Mouse (Mus musculus): ENCODE results near the gene Sult2b1. TPM values are rescaled to one million over a fixed set of nuclear protein-coding genes. Genes with fewer than 3 reads are reported as not detected.

Gene Sult2b1
- total RNA-seq, 1 experiment from 2014 or later: 4.1 TPM

DNA sequence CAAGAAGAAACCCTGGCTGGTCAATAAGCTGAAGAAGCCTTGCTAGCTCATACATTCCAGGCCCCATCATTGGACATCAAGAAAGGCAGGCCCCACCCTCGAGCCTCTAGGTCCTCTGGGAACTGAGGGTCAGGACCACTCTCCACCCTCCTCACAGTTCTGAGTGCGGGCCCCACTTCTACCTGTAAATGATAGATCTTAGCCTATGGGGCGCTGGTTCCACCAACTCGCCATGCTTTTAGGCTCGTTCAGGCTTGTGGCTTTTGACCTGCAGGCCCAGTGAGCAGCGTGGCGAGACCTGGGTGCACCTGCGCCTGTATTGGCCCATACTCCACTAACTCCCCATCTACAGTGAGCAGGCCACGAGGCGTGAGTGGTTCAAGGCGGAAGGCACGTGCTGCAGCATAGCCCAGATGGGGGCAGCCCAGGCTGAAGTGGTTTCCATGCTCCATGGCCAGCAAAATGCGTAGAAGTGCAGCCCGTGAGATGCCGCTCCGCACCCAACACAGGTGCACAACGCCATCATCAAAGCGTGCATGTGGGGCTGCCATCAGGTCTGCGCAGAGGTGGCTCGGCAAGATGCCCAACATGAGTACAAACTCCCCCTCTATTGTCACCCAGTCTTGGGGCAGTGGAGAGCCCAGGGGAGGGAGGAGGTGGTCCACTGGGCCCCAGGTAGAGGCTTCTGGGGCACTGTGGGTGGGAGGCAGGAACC lies 73.8 kb downstream of the Sult2b1 start:
- no peak for ATAC-seq (replicated peaks in 1 of 2; ENCODE audit: insufficient read depth in 1 of 2, low FRiP score in 2 of 2, low TSS enrichment in 1 of 2, low read depth in 1 of 2, poor library complexity in 2 of 2, severe bottlenecking in 2 of 2)

- no peak for ATAC-seq (replicated peaks in 1 of 2; ENCODE audit: insufficient read depth in 1 of 2, low FRiP score in 2 of 2, low TSS enrichment in 1 of 2, low read depth in 1 of 2, poor library complexity in 2 of 2, severe bottlenecking in 2 of 2)
Observed at GRCm38 (mm10) chr7:45709677-45710355, 74.7 kb downstream of the Sult2b1 start.

- no peak for ATAC-seq (replicated peaks in 1 of 2; ENCODE audit: insufficient read depth in 1 of 2, low FRiP score in 2 of 2, low TSS enrichment in 1 of 2, low read depth in 1 of 2, poor library complexity in 2 of 2, severe bottlenecking in 2 of 2)
Observed at GRCm38 (mm10) chr7:45709036-45709435, 75.4 kb downstream of the Sult2b1 start.

GRCm38 (mm10) chr7:45708221-45708761 lies 76.2 kb downstream of the Sult2b1 start:
- no peak for ATAC-seq (replicated peaks in 1 of 2; ENCODE audit: insufficient read depth in 1 of 2, low FRiP score in 2 of 2, low TSS enrichment in 1 of 2, low read depth in 1 of 2, poor library complexity in 2 of 2, severe bottlenecking in 2 of 2)

DNA sequence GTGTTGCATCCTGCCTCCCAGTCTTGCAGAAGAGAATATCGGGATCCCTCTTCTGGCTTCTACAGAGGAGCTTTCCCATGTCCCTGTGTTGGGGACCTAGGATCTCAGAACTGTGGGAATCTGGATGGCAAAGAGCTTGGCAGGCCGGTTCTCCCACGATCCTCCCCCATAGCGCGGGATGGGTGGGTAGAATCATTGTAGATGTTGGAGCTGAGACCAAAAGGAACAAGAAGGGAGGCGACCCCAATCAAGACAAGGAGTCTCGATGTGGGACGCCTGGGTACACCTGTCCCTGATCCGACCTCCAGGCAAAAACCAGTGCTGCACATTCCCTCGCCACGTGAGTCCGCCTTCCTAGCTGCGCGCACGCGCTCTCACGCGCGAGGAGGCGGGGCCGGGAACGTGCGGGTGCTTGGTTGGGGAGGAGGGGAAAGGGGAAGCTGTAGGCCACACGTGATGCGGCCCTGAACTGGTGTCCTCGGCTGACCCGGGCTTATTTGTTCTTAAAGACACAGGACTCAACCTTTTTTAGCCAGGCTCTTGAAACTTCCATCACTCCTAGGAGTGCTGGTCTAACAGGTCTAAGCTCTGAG lies 77.0 kb downstream of the Sult2b1 start:
- peak; percentile 35 to 43 for ATAC-seq (replicated peaks in 1 of 2; ENCODE audit: insufficient read depth in 1 of 2, low FRiP score in 2 of 2, low TSS enrichment in 1 of 2, low read depth in 1 of 2, poor library complexity in 2 of 2, severe bottlenecking in 2 of 2)

GRCm38 (mm10) chr7:45706721-45707241 lies 77.7 kb downstream of the Sult2b1 start:
- peak in 1 of 2 experiments; percentile 0; a peak in 1 of 4 replicates for ATAC-seq (replicated peaks in 1 of 2; ENCODE audit: insufficient read depth in 1 of 2, low FRiP score in 2 of 2, low TSS enrichment in 1 of 2, low read depth in 1 of 2, poor library complexity in 2 of 2, severe bottlenecking in 2 of 2)

GRCm38 (mm10) chr7:45705873-45706281 lies 78.6 kb downstream of the Sult2b1 start:
- no peak for ATAC-seq (replicated peaks in 1 of 2; ENCODE audit: insufficient read depth in 1 of 2, low FRiP score in 2 of 2, low TSS enrichment in 1 of 2, low read depth in 1 of 2, poor library complexity in 2 of 2, severe bottlenecking in 2 of 2)

GRCm38 (mm10) chr7:45705443-45705864 lies 79.0 kb downstream of the Sult2b1 start:
- no peak for ATAC-seq (replicated peaks in 1 of 2; ENCODE audit: insufficient read depth in 1 of 2, low FRiP score in 2 of 2, low TSS enrichment in 1 of 2, low read depth in 1 of 2, poor library complexity in 2 of 2, severe bottlenecking in 2 of 2)

DNA sequence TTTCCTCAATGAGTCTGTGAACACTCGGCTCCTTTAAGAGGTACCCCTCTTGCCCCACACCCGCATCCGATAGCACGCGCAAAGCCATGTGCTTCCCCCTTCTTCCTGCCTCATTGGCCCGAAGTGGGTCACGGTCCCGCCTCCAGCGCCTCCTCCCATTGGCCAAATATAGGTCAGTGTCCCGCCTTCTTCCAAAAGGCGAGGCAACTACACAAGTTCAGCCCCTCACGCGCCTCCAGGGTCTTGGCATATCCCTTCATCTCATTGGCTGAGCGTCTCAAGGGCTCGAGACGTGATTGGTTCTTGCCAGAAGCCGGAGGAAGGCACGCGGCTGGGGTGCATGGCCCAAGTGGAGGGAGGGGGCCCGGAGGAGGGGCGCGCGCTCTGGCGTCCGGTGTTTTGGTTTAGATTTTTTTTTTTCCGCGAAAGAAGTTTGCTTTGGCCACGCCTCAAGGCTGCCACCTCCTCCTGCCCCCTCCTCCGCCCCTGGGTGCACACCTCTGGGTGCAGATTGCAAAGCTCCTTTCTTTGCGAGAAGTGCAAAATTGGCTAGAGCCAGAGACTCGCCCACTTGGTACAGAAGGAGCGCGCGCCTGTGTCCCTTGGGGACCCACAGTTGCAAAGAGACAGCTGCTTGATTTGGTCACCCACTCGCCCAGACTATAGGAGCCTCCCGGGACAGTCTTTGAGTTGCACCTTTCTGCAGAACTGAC lies 79.6 kb downstream of the Sult2b1 start, which contains the start of gene Dbp:
TSS of gene Dbp (plus strand) at position 359 of the 713 bp plus-strand sequence.
- peak; percentile 79 to 81 for ATAC-seq (replicated peaks in 1 of 2; ENCODE audit: insufficient read depth in 1 of 2, low FRiP score in 2 of 2, low TSS enrichment in 1 of 2, low read depth in 1 of 2, poor library complexity in 2 of 2, severe bottlenecking in 2 of 2)

DNA sequence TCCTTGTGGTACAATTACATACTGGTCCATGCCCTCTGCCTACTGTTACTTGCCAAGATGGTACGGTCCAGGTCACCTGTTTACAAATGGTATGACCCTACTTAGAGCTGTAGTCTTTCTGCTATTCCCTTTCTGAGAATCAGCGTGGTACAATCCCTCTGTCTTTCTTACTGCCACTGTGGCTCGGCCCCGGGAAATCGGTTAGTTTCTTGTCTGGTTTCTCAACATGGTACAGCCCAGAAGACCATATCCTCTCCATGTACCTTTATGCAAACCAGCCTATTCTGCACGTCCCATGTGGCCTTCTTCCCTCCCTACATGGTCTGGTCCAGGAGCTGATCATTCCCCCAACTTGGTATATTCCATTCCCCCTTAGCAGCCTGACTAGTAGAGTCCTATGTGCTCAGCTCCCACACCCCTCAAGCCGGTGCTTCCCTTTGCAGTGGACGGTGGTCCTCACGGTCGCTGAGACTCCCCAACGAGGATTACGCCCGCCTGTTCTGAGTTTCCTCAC lies 80.4 kb downstream of the Sult2b1 start:
- peak; percentile 16 to 30 for ATAC-seq (replicated peaks in 1 of 2; ENCODE audit: insufficient read depth in 1 of 2, low FRiP score in 2 of 2, low TSS enrichment in 1 of 2, low read depth in 1 of 2, poor library complexity in 2 of 2, severe bottlenecking in 2 of 2)

- ATAC-seq (replicated peaks in 1 of 2; ENCODE audit: insufficient read depth in 1 of 2, low FRiP score in 2 of 2, low TSS enrichment in 1 of 2, low read depth in 1 of 2, poor library complexity in 2 of 2, severe bottlenecking in 2 of 2): no peak
Observed at GRCm38 (mm10) chr7:45703521-45704033, 80.9 kb downstream of the Sult2b1 start.

GRCm38 (mm10) chr7:45702809-45703520 lies 81.5 kb downstream of the Sult2b1 start:
- ATAC-seq (replicated peaks in 1 of 2; ENCODE audit: insufficient read depth in 1 of 2, low FRiP score in 2 of 2, low TSS enrichment in 1 of 2, low read depth in 1 of 2, poor library complexity in 2 of 2, severe bottlenecking in 2 of 2): no peak

GRCm38 (mm10) chr7:45702316-45702715 lies 82.2 kb downstream of the Sult2b1 start:
- ATAC-seq (replicated peaks in 1 of 2; ENCODE audit: insufficient read depth in 1 of 2, low FRiP score in 2 of 2, low TSS enrichment in 1 of 2, low read depth in 1 of 2, poor library complexity in 2 of 2, severe bottlenecking in 2 of 2): no peak

- no peak for ATAC-seq (replicated peaks in 1 of 2; ENCODE audit: insufficient read depth in 1 of 2, low FRiP score in 2 of 2, low TSS enrichment in 1 of 2, low read depth in 1 of 2, poor library complexity in 2 of 2, severe bottlenecking in 2 of 2)
Observed at GRCm38 (mm10) chr7:45701607-45702006, 82.9 kb downstream of the Sult2b1 start.

DNA sequence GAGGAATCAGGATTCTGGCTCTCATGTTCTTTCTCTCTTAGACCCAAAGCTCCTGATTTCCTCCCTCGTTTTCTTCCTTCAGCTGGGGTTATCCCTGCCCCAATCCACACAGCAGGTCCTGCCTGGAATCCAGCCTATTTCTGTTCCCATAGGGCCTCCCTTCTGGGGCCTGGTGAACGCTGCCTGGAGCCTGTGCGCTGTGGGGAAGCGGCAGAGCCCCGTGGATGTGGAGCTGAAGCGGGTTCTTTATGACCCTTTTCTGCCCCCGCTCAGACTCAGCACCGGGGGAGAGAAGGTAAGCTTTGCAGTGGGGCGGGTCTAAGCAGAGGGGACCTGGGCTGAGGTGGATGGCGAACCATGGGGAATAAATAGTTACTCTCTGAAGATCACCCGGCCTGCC lies 83.4 kb downstream of the Sult2b1 start:
- no peak for ATAC-seq (replicated peaks in 1 of 2; ENCODE audit: insufficient read depth in 1 of 2, low FRiP score in 2 of 2, low TSS enrichment in 1 of 2, low read depth in 1 of 2, poor library complexity in 2 of 2, severe bottlenecking in 2 of 2)

DNA sequence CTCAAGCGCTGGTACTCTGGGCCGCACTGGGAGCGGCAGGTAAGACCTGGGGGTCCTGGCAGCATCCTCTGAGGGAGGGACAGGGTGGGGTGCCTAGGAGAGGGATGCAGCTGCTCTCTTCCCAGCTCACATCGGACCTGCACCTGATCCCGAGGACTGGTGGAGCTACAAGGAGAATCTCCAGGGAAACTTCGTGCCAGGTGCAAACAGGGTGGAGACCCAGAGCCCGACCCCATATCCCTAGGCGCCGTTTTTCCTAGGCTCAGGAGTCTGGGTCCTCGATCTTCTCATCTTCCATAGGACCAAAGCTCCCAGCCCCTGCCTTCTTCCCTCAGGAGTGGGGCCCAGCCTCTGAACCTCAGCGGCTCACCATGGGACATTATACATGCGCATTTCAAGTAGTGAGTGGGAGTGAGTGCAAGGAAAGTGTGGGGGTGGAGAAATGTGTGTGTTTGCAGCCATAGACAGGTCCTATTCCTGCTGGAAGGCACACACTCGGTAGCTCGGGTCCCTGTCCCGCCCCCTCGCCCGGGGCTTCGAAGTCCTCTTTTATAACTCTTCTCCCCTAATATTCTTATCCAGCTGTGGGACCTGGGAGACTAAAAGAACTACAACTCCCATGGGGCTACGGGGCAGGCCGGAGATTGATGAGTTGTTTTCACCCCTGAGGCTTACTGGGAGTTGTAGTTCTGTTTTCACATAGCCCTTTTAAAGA lies 84.0 kb downstream of the Sult2b1 start:
- 0 out of 4 replicates have a peak, but pooled peaks of 1 of the 2 experiments have one; percentile 13 for ATAC-seq (replicated peaks in 1 of 2; ENCODE audit: insufficient read depth in 1 of 2, low FRiP score in 2 of 2, low TSS enrichment in 1 of 2, low read depth in 1 of 2, poor library complexity in 2 of 2, severe bottlenecking in 2 of 2)

Data from hematopoietic stem cell, adult 5-6 weeks (primary cell).